Mouse (Mus musculus) forebrain, postnatal 0 days (tissue): ENCODE measurements at regions not wholly inside any gene's neighbourhood (a gene's known extent, or its start where the extent isn't known, plus 50 kb on each side); places are given as distances from the start of the nearest gene placed in this dataset.

Experiments
- ATAC-seq: fragments of 200-750 bp; cut with Nextera tagmentation; 2 replicates; pipeline ENCODE4 v1.8.0; 2017; ENCODE audit warnings: mild to moderate bottlenecking, moderate library complexity
- DNase-seq: peaks from one replicate; pipeline ENCODE4 v3.0.0-alpha.2; 2015
- H3K27ac ChIP-seq: fragments of 300-500 bp; sonication (generic); 2 replicates; pipeline ENCODE4 v1.5.1; 2014; ENCODE audit warnings: low read depth, mild to moderate bottlenecking, antibody characterized with exemption, low read length, moderate library complexity, mixed read lengths
- H3K27me3 ChIP-seq: fragments of 300-500 bp; sonication (generic); 2 replicates; pipeline ENCODE4 v1.6.1; 2014; ENCODE audit warnings: mild to moderate bottlenecking, low read length, mixed read lengths; ENCODE audit not compliant: insufficient read depth
- H3K36me3 ChIP-seq: fragments of 300-500 bp; sonication (generic); 2 replicates; pipeline ENCODE4 v1.6.1; 2014; ENCODE audit warnings: mild to moderate bottlenecking, moderate library complexity; ENCODE audit not compliant: insufficient read depth
- H3K4me1 ChIP-seq: fragments of 300-500 bp; sonication (generic); 2 replicates; pipeline ENCODE4 v1.6.1; 2014; ENCODE audit warnings: antibody characterized with exemption; ENCODE audit not compliant: insufficient read depth
- H3K4me2 ChIP-seq: fragments of 300-500 bp; sonication (generic); 2 replicates; pipeline ENCODE4 v1.6.1; 2014; ENCODE audit warnings: low read depth, mild to moderate bottlenecking, moderate library complexity
- H3K4me3 ChIP-seq: fragments of 300-500 bp; sonication (generic); 2 replicates; pipeline ENCODE4 v1.5.1; 2014; ENCODE audit warnings: low read depth, low read length, mixed read lengths
- H3K9ac ChIP-seq: fragments of 300-500 bp; sonication (generic); 2 replicates; pipeline ENCODE4 v1.6.1; 2014; ENCODE audit warnings: mild to moderate bottlenecking
- H3K9me3 ChIP-seq: fragments of 300-500 bp; sonication (generic); 2 replicates; pipeline ENCODE4 v1.6.1; 2016; ENCODE audit warnings: low read length
- CTCF ChIP-seq: sonication (generic); IDR thresholded peaks from 2 replicates; pipeline ENCODE4 v1.5.1; 2016; ENCODE audit warnings: antibody characterized with exemption, control low read depth, low read depth
- WGBS: fragments of 180-500 bp; shearing (Covaris S2); extraction: QIAGEN DNeasy Blood & Tissue Kit; methylation state at CpG from one replicate; pipeline ENCODE4 v1.1.7; 2014; 5-methylcytosine and 5-hydroxymethylcytosine counted together

GRCm38 (mm10) chr16:30769467-30769866 is 169.9 kb downstream of the Fam43a start:
- Histone ChIP-seq H3K27ac (no peak overlapping the region), H3K27me3 (no peaks in the 10 kb centered on the region), H3K9me3 (no peaks in the 10 kb centered on the region), H3K4me1 (no peaks in the 10 kb centered on the region), H3K4me2 (no peak overlapping the region), H3K4me3 (no peak overlapping the region), H3K36me3 (no peaks in the 10 kb centered on the region), H3K9ac (no peak overlapping the region)
- 50% methylated on average over 11 of the region's 11 CpGs for WGBS
- DNase-seq (no peak), ATAC-seq (no peak)
- TF ChIP-seq CTCF: no peak

- H3K9ac ChIP-seq: no peak overlapping the region
- no peaks in the 10 kb centered on the region for H3K9me3 ChIP-seq
- 80% methylated on average over 3 of the region's 3 CpGs for whole genome bisulfite sequencing
- no peak overlapping the region for H3K4me2 ChIP-seq
- no peak for TF ChIP-seq CTCF
- H3K4me3 ChIP-seq: no peak overlapping the region
- H3K27ac ChIP-seq: no peak overlapping the region
- no peaks in the 10 kb centered on the region for H3K36me3 ChIP-seq
- DNase-seq: no peak
- no peaks in the 10 kb centered on the region for H3K4me1 ChIP-seq
- ATAC-seq: no peak
- H3K27me3 ChIP-seq: no peaks in the 10 kb centered on the region
These were observed 173.3 kb downstream of the Fam43a start for GRCm38 (mm10) chr16:30772802-30773201.

DNA sequence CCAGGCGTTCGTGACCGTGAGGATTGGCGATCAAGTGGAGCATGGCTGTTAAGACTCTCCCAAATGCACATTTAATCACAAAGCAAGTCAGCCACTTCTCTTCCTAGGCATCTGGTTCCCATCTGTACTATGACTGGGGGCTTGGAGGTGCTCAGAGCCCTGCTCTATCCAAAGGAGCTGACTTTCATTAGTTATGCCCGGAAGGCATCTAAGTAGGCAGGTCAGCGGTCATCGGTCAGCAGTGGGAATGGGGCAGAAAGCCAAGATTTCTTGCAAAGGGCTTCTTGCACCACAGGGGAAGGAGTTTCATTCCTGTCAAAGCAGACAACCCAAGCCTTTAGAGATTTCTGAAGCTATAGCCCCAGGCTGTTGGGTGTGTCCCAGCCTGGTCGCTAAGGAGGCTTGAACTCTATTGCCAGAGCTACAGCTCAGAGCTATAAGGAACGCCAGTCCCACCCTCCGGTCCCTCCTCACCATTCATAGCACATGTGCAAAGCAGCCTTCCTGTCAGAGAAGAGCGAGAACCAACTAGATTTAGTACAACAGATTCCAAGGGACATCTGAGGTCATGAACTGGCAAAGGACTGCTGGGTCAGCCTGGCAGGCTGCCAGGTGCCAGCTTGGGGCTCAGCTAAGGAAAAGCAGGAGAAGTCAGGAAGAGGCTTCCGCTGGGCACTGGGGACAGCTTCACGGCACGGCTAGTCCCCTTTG is 175.6 kb downstream of the Fam43a start:
- no peaks in the 10 kb centered on the region for H3K36me3 ChIP-seq
- ATAC-seq: no peak
- H3K27me3 ChIP-seq: no peaks in the 10 kb centered on the region
- no peak overlapping the region for H3K9ac ChIP-seq
- H3K4me1 ChIP-seq: no peaks in the 10 kb centered on the region
- no peak overlapping the region for H3K4me2 ChIP-seq
- WGBS: 75% methylated on average over 14 of the region's 14 CpGs
- DNase-seq: no peak
- H3K9me3 ChIP-seq: no peaks in the 10 kb centered on the region
- no peak overlapping the region for H3K4me3 ChIP-seq
- TF ChIP-seq CTCF: no peak
- H3K27ac ChIP-seq: no peak overlapping the region

- Histone ChIP-seq H3K36me3 (no peaks in the 10 kb centered on the region), H3K4me3 (no peak overlapping the region), H3K4me2 (no peak overlapping the region), H3K9me3 (no peaks in the 10 kb centered on the region), H3K9ac (no peak overlapping the region), H3K27ac (no peak overlapping the region), H3K27me3 (no peaks in the 10 kb centered on the region), H3K4me1 (no peaks in the 10 kb centered on the region)
- no peak for DNase-seq
- WGBS: 71% methylated on average over 21 of the region's 21 CpGs
- no peak for TF ChIP-seq CTCF
- ATAC-seq: no peak
These were observed 176.5 kb downstream of the Fam43a start for GRCm38 (mm10) chr16:30775740-30776700.

DNA sequence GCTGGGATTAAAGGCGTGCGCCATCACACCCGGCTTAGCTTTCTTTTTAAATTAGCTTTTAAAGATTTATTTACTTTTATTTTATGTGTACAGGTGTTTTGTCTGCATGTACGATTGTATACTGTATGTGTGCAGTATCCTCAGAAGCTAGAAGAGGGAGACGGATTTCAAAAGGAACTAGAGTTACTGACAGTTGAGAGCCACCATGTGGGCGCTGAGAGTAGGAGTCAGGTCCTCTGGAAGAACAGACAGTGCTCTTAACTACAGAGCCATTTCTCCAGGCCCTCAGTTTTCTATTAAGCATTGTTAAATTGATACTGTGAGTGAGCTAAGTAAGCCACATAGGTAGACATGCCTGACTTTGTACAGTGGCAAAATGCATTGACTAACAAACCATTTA is 177.9 kb downstream of the Fam43a start:
- no peak overlapping the region for H3K27ac ChIP-seq
- no peaks in the 10 kb centered on the region for H3K36me3 ChIP-seq
- DNase-seq: no peak
- ATAC-seq: no peak
- no peaks in the 10 kb centered on the region for H3K9me3 ChIP-seq
- H3K4me2 ChIP-seq: no peak overlapping the region
- H3K27me3 ChIP-seq: no peaks in the 10 kb centered on the region
- TF ChIP-seq CTCF: no peak
- no peaks in the 10 kb centered on the region for H3K4me1 ChIP-seq
- WGBS: 83% methylated on average over 6 of the region's 6 CpGs
- H3K4me3 ChIP-seq: no peak overlapping the region
- no peak overlapping the region for H3K9ac ChIP-seq

DNA sequence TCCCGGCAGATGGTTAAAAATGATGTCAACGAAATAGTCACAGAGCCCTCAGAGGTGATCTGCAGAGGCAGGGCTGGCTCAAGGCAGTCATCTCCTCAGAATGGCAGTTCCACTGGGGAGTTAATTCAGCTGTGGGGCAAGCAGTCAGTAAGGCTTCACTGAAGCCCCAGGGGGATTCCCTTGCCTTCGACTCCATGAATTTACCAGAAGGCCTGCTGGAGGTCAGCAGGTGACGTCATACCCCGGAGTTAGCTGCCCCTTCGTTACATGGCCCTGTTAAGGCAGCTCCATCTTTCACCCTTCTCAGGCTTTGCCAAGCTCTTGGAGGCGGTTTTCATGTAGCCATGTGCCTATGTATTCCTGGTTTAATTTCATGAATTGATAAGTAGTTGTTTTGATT is 178.6 kb downstream of the Fam43a start:
- 62% methylated on average over 7 of the region's 7 CpGs for WGBS
- no peak for DNase-seq
- ATAC-seq: no peak

DNA sequence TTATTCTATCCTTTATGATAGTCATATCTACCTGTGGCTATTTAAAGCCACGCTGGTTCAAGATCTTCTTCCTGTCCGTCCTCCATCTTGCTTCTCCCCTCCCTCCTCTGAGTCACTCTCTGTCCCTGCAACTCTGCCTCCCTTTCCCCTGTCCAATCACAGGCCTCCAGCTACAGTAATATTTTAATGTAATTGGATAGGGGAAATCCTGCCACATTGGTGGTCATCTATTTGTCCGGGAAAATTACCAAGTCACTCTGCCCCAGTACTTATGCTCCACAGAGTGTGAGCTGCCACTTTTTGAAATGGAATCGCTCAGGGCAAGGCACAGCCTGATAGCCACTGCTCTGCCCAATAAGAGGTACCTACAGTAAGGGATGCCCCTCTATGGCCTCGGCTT is 179.4 kb downstream of the Fam43a start:
- Histone ChIP-seq H3K9ac (no peak overlapping the region), H3K4me3 (no peak overlapping the region), H3K4me2 (no peak overlapping the region), H3K27ac (no peak overlapping the region), H3K9me3 (no peaks in the 10 kb centered on the region), H3K36me3 (no peaks in the 10 kb centered on the region), H3K27me3 (no peaks in the 10 kb centered on the region), H3K4me1 (no peaks in the 10 kb centered on the region)
- TF ChIP-seq CTCF: no peak
- DNase-seq (no peak), ATAC-seq (no peak)
- 86% methylated on average over 5 of the region's 5 CpGs for WGBS

More for the DNA sequence above, 178.6 kb downstream of the Fam43a start:
- H3K36me3 ChIP-seq: no peaks in the 10 kb centered on the region
- H3K9me3 ChIP-seq: no peaks in the 10 kb centered on the region
- H3K27ac ChIP-seq: no peak overlapping the region
- no peaks in the 10 kb centered on the region for H3K27me3 ChIP-seq
- H3K4me2 ChIP-seq: no peak overlapping the region
- no peak overlapping the region for H3K9ac ChIP-seq
- no peak overlapping the region for H3K4me3 ChIP-seq
- TF ChIP-seq CTCF: no peak
- no peaks in the 10 kb centered on the region for H3K4me1 ChIP-seq
